Mouse (Mus musculus) ES-E14 (cell line): ENCODE measurements around the gene Ivns1abp. TPM values are rescaled to one million over a fixed set of nuclear protein-coding genes. Genes with fewer than 3 reads are reported as not detected.

ENCODE experiments used
- DNase-seq: peaks from one replicate; pipeline ENCODE4 v3.0.0-alpha.2; 2013; ENCODE audit warnings: low read depth, low spot score
- H3K27ac ChIP-seq: 2 replicates; pipeline ENCODE4 v1.5.1; 2012; ENCODE audit warnings: low read depth, mild to moderate bottlenecking, low read length, moderate library complexity, mixed read lengths; ENCODE audit not compliant: poor library complexity, insufficient read depth, severe bottlenecking
- H3K36me3 ChIP-seq: 2 replicates; pipeline ENCODE4 v1.6.1; 2012; ENCODE audit warnings: mild to moderate bottlenecking, low read length, moderate library complexity, mixed read lengths; ENCODE audit not compliant: control insufficient read depth, poor library complexity, insufficient read depth, severe bottlenecking
- H3K4me1 ChIP-seq, 2 experiments: fragments of 150-350 bp in 1 of 2; sonication (generic) in 1 of 2; 2 replicates each; pipeline ENCODE4 v1.6.1; 2012; ENCODE audit warnings: low read length in 2 of 2, mild to moderate bottlenecking in 1 of 2, mixed read lengths in 1 of 2; ENCODE audit not compliant: control insufficient read depth in 2 of 2, insufficient read depth in 2 of 2, poor library complexity in 1 of 2
- H3K4me3 ChIP-seq, 2 experiments: fragments of 150-350 bp in 1 of 2; sonication (generic) in 1 of 2; 2 replicates each; pipeline ENCODE4 v1.5.1; 2012; ENCODE audit warnings: low read length in 2 of 2, low read depth in 1 of 2, mild to moderate bottlenecking in 1 of 2, mixed read lengths in 1 of 2; ENCODE audit not compliant: insufficient read depth in 1 of 2, poor library complexity in 1 of 2, severe bottlenecking in 1 of 2
- H3K9ac ChIP-seq: 2 replicates; pipeline ENCODE4 v1.6.1; 2012; ENCODE audit warnings: low read depth, mild to moderate bottlenecking, low read length, mixed read lengths; ENCODE audit not compliant: poor library complexity, insufficient read depth, severe bottlenecking
- H3K9me3 ChIP-seq: fragments of 150-350 bp; sonication (generic); 2 replicates; pipeline ENCODE4 v1.6.1; 2012; ENCODE audit warnings: low read depth, mild to moderate bottlenecking, low read length; ENCODE audit not compliant: control insufficient read depth, insufficient read depth
- CHD2 ChIP-seq: IDR thresholded peaks from 2 replicates; pipeline ENCODE4 v1.6.1; 2014; ENCODE audit warnings: mild to moderate bottlenecking, low read depth, low read length, inconsistent platforms
- HCFC1 ChIP-seq: IDR thresholded peaks from 2 replicates; pipeline ENCODE4 v1.6.1; 2012; ENCODE audit warnings: low read length, inconsistent platforms, borderline replicate concordance; ENCODE audit not compliant: insufficient read depth
- MAFK ChIP-seq: IDR thresholded peaks from 2 replicates; pipeline ENCODE4 v1.6.1; 2014; ENCODE audit warnings: mild to moderate bottlenecking, low read depth, low read length, inconsistent platforms; ENCODE audit not compliant: insufficient read depth
- ZC3H11A ChIP-seq: IDR thresholded peaks from 2 replicates; pipeline ENCODE4 v1.6.1; 2012; ENCODE audit warnings: low read depth, mild to moderate bottlenecking, inconsistent platforms, low read length, borderline replicate concordance
- ZNF384 ChIP-seq: IDR thresholded peaks from 2 replicates; pipeline ENCODE4 v1.6.1; 2012; ENCODE audit warnings: low read depth, low read length, inconsistent platforms
- in situ Hi-C, 2 experiments: fragments of 600-800 bp; cut with MboI; formaldehyde crosslinking; loops; one replicate each; pipeline ENCODE4 v1.15.1; 2025; ENCODE audit warnings: low sequenced_read_pairs in 2 of 2, inconsistent platforms in 1 of 2; ENCODE audit not compliant: unreplicated experiment in 2 of 2
- total RNA-seq: library from RNA; depleted of rRNA; stranded (reverse); fragments of 300-350 nt; gene quantifications from 2 replicates; pipeline ENCODE4 v1.2.3, GENCODE M21; 2012; rRNA removed

Ivns1abp gene
- 76.9 and 89.5 TPM in 2 replicates for total RNA-seq

GRCm38 (mm10) chr1:151344283-151345108 is at the start of gene Ivns1abp:
TSS of gene Ivns1abp (plus strand) at chr1:151344477.
- Histone ChIP-seq H3K36me3 (peaks cover 4% of the 10 kb centered on the region), H3K9me3 (no peaks in the 10 kb centered on the region), H3K27ac (peak within 1 kb of the TSS; percentile 44), H3K4me1 (peaks cover 2 to 6% of the 10 kb centered on the region in 2 experiments), H3K4me3 (peak within 1 kb of the TSS; percentile 81 to 92), H3K9ac (peak within 1 kb of the TSS; percentile 88)
- TF ChIP-seq CHD2 (no peak), ZNF384 (no peak), HCFC1 (peak; percentile 54; the same call in 1 of the 2 replicates), ZC3H11A (no peak), MAFK (no peak)
- DNase-seq, result peak; percentile 94
- in situ Hi-C loops, result loop anchor here in 1 of 2 experiments (25.0 kb wide), 1 partner anchor 257 kb away; no protein-coding TSS in a partner anchor

GRCm38 (mm10) chr1:151295486-151295885 is 48.8 kb upstream of the Ivns1abp start:
- no peak for TF ChIP-seq ZC3H11A
- no peak for TF ChIP-seq ZNF384
- no peak for TF ChIP-seq HCFC1
- TF ChIP-seq CHD2, result no peak
- no peak for TF ChIP-seq MAFK
- Histone ChIP-seq H3K9me3 (no peaks in the 10 kb centered on the region), H3K4me3 (no peak overlapping the region), H3K27ac (no peak overlapping the region), H3K4me1 (peaks cover 5 to 8% of the 10 kb centered on the region in 2 experiments; a peak in 2 of 4 replicates), H3K36me3 (no peaks in the 10 kb centered on the region), H3K9ac (no peak overlapping the region)
- in situ Hi-C loops, result no loop called here
- DNase-seq, result no peak

- peaks cover 5 to 8% of the 10 kb centered on the region in 2 experiments; a peak in 2 of 4 replicates for H3K4me1 ChIP-seq
- no peak overlapping the region for H3K27ac ChIP-seq
- no peak overlapping the region for H3K9ac ChIP-seq
- no peaks in the 10 kb centered on the region for H3K36me3 ChIP-seq
- no peak overlapping the region for H3K4me3 ChIP-seq
- DNase-seq, result no peak
- in situ Hi-C loops, result no loop called here
- no peaks in the 10 kb centered on the region for H3K9me3 ChIP-seq
- TF ChIP-seq HCFC1 (no peak), ZNF384 (no peak), ZC3H11A (no peak), CHD2 (no peak), MAFK (no peak)
Measured at GRCm38 (mm10) chr1:151296621-151297020, 47.7 kb upstream of the Ivns1abp start.

GRCm38 (mm10) chr1:151297025-151297424 is 47.3 kb upstream of the Ivns1abp start:
- Histone ChIP-seq H3K4me3 (no peak overlapping the region), H3K36me3 (no peaks in the 10 kb centered on the region), H3K9ac (no peak overlapping the region), H3K27ac (no peak overlapping the region), H3K9me3 (no peaks in the 10 kb centered on the region), H3K4me1 (peaks cover 5 to 8% of the 10 kb centered on the region in 2 experiments; a peak in 2 of 4 replicates)
- in situ Hi-C loops, result no loop called here
- no peak for DNase-seq
- no peak for TF ChIP-seq CHD2
- no peak for TF ChIP-seq MAFK
- no peak for TF ChIP-seq ZC3H11A
- TF ChIP-seq ZNF384, result no peak
- no peak for TF ChIP-seq HCFC1
